Mouse (Mus musculus): ENCODE results near the gene Tespa1.
"Not testable (repeated sequence)": the region's sequence is repeated elsewhere in the genome, so short reads cannot be mapped to it uniquely, and the experiment has no call there.

Gene Tespa1

GRCm38 (mm10) chr10:130322637-130323036, at the start of gene Tespa1:
Tespa1 (plus strand) TSS chr10:130322870.
- in situ Hi-C loops (cut with MboI; ENCODE audit: low pct_unique_long_range_greater_than_20kb in 1 of 2, low sequenced_read_pairs in 2 of 2, unreplicated experiment in 1 of 2) = no loop called here

DNA sequence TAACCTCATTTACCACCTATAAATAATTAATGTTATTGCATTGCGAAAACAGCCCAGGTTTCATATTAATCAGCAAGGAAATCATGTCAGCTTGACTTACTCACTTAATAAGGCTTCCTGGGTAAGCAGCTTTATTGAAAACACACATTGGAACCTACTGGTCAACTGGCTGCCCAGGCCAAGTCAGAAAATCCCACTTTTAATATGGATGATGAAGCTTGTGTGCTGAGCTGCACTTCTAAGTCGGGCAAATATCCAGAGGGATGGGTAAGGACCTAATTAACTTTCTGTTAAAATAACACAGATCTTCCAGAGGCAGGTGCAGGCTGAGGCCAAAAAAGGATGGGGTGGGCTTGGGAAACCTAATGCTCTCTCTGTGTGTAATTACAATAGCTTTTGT, 46.9 kb upstream of the Tespa1 start:
- in situ Hi-C loops (cut with MboI; ENCODE audit: low pct_unique_long_range_greater_than_20kb in 1 of 2, low sequenced_read_pairs in 2 of 2, unreplicated experiment in 1 of 2) = no loop called here

DNA sequence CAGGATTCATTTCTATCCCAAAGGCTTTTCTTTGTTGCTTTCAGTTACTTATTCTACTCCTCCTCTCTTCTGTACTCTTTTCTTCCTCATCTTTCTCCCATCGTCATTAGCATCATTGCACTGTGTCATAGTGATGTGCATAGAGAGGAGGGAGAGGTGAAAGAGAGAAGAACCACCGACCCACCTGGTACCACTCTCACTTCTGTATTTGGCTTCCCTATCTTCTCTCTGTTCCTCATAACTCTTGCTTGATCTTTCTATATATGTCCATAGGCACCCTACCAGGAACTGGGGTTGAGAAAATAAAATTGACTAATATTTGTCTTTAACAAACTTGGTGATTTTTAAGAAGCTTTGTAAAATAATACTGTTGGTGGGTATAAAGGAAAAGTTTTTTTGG, 46.2 kb upstream of the Tespa1 start:
- in situ Hi-C loops (cut with MboI; ENCODE audit: low pct_unique_long_range_greater_than_20kb in 1 of 2, low sequenced_read_pairs in 2 of 2, unreplicated experiment in 1 of 2) = no loop called here

DNA sequence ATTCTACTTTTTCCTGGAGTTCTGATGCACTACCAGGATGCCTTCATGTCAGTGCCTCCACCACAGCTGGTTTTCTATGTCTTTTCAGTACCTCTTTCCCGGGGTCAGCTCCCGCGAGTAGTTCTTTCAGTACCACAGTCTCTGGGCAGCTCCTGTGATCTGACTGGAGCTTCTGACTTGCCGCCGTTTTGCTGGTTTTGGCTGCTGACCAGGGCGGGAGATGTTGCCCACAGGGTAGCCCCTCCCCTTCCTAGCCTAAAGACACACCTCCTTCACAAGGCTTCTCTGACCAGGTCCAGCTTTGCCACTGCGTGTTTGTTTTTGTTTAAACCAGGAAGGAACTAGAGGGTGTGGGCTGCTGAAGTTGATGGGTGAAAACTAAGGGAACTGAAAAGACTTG, 42.6 kb upstream of the Tespa1 start, which contains the start of gene Neurod4:
TSS of gene Neurod4 (minus strand) at position 175 of the 400 bp plus-strand sequence.
- in situ Hi-C loops (cut with MboI; ENCODE audit: low pct_unique_long_range_greater_than_20kb in 1 of 2, low sequenced_read_pairs in 2 of 2, unreplicated experiment in 1 of 2) = no loop called here

DNA sequence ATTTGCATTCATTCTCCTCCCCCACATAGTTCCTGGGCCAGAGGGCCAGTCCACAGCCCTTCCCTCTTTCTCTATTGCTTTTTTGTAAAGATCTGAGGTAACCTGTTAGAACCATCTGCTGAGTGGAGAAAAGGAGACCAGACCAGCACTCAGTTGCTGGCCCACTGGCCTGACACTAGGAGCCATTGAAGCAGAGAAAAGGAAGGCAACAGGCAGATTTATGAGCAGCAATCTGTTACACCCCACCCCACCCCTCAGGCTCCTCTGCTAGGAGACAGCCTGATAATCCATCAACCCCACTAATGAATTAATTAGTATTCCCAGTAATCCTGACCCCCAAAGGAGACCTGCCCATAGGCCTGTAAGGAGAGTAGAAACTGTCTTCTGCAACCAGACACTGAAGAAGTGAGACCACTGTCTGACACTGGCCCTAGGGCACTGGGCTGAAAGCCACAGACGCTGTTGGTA, 40.7 kb upstream of the Tespa1 start:
- in situ Hi-C loops (cut with MboI; ENCODE audit: low pct_unique_long_range_greater_than_20kb in 1 of 2, low sequenced_read_pairs in 2 of 2, unreplicated experiment in 1 of 2) = no loop called here

- in situ Hi-C loops (cut with MboI; ENCODE audit: low pct_unique_long_range_greater_than_20kb in 1 of 2, low sequenced_read_pairs in 2 of 2, unreplicated experiment in 1 of 2) = no loop called here
Observed at GRCm38 (mm10) chr10:130287201-130287600, 35.5 kb upstream of the Tespa1 start.

DNA sequence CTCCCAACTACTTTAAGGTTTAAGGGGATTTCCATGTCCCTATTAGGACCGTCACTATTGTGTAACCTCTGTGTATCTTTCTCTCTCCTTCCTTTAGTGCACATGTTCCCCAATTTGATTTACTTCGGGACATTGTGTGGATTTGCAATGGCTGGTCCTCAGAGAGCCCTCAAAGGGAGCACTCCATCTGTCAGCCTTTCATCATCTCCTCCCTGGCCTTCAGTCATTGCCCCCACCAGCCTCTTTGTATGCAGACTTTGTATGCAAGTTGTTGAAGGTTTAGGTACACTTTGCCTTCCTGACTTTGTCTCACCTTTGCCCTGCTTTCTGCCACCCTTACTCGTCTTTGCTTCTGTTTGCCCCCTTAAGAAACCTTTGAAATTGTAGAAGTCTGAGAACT, 34.7 kb upstream of the Tespa1 start:
- in situ Hi-C loops (cut with MboI; ENCODE audit: low pct_unique_long_range_greater_than_20kb in 1 of 2, low sequenced_read_pairs in 2 of 2, unreplicated experiment in 1 of 2) = no loop called here

GRCm38 (mm10) chr10:130293741-130294408, 28.8 kb upstream of the Tespa1 start:
- in situ Hi-C loops (cut with MboI; ENCODE audit: low pct_unique_long_range_greater_than_20kb in 1 of 2, low sequenced_read_pairs in 2 of 2, unreplicated experiment in 1 of 2) = no loop called here

DNA sequence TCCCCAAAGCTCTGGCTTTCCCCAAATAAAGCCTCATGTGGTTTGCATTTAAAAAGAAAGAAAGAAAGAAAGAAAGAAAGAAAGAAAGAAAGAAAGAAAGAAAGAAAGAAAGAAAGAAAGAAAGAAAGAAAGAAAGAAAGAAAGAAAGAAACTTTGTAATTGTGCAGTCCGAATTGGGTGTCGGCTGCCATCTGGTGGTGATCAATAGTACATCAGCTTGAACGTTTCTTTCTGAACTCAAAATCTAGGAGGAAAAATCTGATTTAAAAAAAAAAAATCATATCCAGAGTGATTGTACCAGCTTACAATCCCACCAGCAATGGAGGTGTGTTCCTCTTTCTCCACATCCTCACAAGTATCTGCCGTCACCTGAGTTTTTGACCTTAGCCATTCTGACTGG, 23.9 kb upstream of the Tespa1 start:
- in situ Hi-C loops (cut with MboI; ENCODE audit: low pct_unique_long_range_greater_than_20kb in 1 of 2, low sequenced_read_pairs in 2 of 2, unreplicated experiment in 1 of 2) = loop anchor here (5.0 kb wide), 1 partner anchor 71 kb away; no protein-coding TSS in a partner anchor

DNA sequence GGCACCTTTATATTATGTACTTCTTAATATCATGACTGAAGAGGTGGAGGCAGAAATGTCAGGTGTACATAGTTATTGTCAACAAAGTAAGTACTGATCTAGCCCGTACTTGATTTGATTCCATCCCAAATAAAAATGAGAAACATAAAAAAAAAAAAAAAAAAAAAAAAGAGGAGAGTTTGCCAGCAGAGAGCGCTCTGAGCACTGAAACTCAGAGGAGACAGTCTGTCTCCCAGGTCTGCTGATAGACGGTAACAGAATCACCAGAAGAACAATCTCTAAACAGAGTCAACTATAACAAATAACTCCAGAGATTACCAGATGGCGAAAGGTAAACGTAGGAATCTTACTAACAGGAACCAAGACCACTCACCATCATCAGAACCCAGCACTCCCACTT, 18.5 kb upstream of the Tespa1 start:
- in situ Hi-C loops (cut with MboI; ENCODE audit: low pct_unique_long_range_greater_than_20kb in 1 of 2, low sequenced_read_pairs in 2 of 2, unreplicated experiment in 1 of 2) = not testable (repeated sequence)

DNA sequence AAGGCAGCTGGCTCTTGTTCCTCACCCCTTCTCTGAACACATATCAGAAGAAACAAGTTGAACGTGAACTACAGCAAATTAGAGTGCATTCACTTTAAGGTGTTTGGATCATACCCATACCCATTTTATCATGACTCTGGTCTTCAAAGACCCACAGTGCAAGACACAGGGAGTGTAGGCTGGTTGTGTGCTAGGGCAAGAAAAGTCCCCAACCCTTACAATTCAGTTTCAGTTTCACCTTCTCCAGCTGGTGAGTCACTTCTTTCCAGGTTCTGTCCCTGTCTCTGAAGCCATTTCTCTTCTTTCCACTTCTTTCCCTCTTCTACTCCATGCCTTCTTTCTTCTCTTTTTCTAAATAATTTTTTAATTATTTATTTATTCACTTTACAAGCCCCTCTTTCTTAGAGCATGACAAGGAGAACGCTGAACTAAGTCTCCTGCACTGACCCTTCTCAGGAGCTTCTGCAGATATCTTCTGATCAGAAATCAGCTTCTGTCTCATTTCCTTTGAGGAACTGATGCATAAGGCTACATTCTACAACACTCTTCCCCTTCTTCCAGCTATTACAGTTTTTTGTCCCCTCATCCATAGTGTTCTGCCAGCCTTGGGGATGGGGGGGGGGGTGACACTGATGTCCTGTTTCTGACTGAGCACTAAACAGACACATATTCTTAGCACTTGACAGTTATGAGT, 11.0 kb upstream of the Tespa1 start:
- in situ Hi-C loops (cut with MboI; ENCODE audit: low pct_unique_long_range_greater_than_20kb in 1 of 2, low sequenced_read_pairs in 2 of 2, unreplicated experiment in 1 of 2) = no loop called here

DNA sequence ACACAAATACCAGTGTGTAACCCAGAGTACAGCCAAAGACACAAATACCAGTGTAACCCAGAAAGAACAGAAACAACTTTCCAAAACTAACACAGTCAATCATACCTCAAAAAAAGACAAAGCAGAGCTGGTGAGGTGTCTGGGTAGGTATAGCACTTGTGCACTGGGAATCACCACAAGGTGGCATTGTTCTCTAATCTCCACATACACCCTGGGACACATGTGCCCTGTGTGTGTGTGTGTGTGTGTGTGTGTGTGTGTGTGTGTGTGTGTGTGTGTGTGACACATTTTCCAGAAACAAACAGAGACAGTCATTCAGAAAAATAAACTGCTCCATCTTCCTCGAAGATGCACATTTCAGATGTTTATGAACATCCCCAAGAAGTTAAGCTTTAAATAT, 9.1 kb upstream of the Tespa1 start:
- in situ Hi-C loops (cut with MboI; ENCODE audit: low pct_unique_long_range_greater_than_20kb in 1 of 2, low sequenced_read_pairs in 2 of 2, unreplicated experiment in 1 of 2) = no loop called here

- in situ Hi-C loops (cut with MboI; ENCODE audit: low pct_unique_long_range_greater_than_20kb in 1 of 2, low sequenced_read_pairs in 2 of 2, unreplicated experiment in 1 of 2) = no loop called here
Observed at GRCm38 (mm10) chr10:130314110-130314829, 8.4 kb upstream of the Tespa1 start.

DNA sequence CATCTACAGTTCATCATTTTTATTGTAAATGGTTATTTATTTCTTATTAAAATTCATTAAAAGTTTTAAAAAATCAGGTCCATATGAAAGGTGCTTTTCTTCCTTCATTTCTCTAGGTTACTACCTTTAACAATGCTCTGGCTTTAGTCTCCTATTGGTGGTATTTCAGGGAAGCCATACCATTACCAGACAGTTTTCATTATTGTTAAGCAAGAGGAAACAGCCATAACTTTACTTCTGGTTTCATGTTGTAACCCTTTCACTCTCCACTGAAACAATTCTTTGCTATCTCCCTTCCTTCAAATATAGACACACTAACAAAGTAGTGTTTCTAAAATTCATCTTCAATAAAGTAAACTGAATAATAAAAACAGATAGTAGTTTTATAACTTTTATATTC, 6.8 kb upstream of the Tespa1 start:
- in situ Hi-C loops (cut with MboI; ENCODE audit: low pct_unique_long_range_greater_than_20kb in 1 of 2, low sequenced_read_pairs in 2 of 2, unreplicated experiment in 1 of 2) = no loop called here

DNA sequence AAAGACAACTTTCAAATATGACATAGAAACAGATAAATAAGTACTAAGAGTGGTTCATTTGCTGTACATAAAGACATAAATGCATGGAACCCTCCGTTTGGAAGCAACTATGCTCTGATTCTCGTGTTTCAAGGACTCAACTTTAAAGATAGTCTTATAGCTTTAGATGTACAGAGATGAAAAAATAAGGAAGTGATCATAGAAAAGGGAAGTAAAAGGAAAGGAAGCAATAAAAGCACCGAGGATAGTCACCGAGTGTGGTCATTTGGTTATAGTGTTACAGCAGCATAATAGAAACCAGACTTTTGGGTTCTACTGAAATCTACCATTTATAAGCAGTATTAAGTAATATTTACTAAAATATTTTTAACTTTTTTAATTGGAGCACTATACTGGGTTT, 4.0 kb upstream of the Tespa1 start:
- in situ Hi-C loops (cut with MboI; ENCODE audit: low pct_unique_long_range_greater_than_20kb in 1 of 2, low sequenced_read_pairs in 2 of 2, unreplicated experiment in 1 of 2) = no loop called here

- in situ Hi-C loops (cut with MboI; ENCODE audit: low pct_unique_long_range_greater_than_20kb in 1 of 2, low sequenced_read_pairs in 2 of 2, unreplicated experiment in 1 of 2) = no loop called here
Observed at GRCm38 (mm10) chr10:130320715-130321114, 2.0 kb upstream of the Tespa1 start.

- in situ Hi-C loops (cut with MboI; ENCODE audit: low pct_unique_long_range_greater_than_20kb in 1 of 2, low sequenced_read_pairs in 2 of 2, unreplicated experiment in 1 of 2) = no loop called here
Observed at GRCm38 (mm10) chr10:130322062-130322461, 608 bp upstream of the Tespa1 start.

- in situ Hi-C loops (cut with MboI; ENCODE audit: low pct_unique_long_range_greater_than_20kb in 1 of 2, low sequenced_read_pairs in 2 of 2, unreplicated experiment in 1 of 2) = no loop called here
Observed at GRCm38 (mm10) chr10:130324243-130324642, 1.6 kb downstream of the Tespa1 start.

DNA sequence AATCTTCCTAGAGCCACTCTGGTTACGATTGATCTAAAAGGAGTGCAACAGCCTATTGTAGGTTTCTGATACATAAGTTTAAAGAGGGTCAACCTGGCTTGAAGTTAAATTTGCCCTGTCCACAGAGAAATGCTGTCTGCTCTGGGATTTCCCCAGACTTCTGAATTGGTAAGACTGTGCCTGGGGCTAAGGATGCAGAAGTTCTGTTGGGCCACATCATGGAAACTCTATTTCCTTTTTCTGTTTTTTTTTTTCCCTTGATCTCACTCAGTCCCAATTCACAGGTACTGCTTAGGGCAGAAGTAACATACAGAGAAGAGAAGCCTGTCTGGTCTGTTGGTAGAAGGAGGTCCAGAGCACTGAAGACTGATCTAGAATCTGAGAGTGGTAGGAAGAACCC, 8.0 kb downstream of the Tespa1 start:
- in situ Hi-C loops (cut with MboI; ENCODE audit: low pct_unique_long_range_greater_than_20kb in 1 of 2, low sequenced_read_pairs in 2 of 2, unreplicated experiment in 1 of 2) = no loop called here

All from mouse embryonic stem cell (cell line).